Mouse (Mus musculus) MEL (cell line): ENCODE data around the gene Col8a2. TPM values are rescaled to one million over a fixed set of nuclear protein-coding genes. Genes with fewer than 3 reads are reported as not detected.

ENCODE experiments used
- DNase-seq: peaks from one replicate; pipeline ENCODE4 v3.0.0; 2011; ENCODE audit warnings: low read depth, low spot score
- H3K27ac ChIP-seq: 2 replicates; pipeline ENCODE4 v1.5.1; 2012; ENCODE audit warnings: low read depth, mild to moderate bottlenecking, control low read depth, low read length, moderate library complexity; ENCODE audit not compliant: control insufficient read depth
- H3K27me3 ChIP-seq, 2 experiments: fragments of 150-350 bp in 1 of 2; sonication (generic) in 1 of 2; 2 replicates each; pipeline ENCODE4 v1.6.1; 2012; ENCODE audit warnings: low read length in 2 of 2, mild to moderate bottlenecking in 2 of 2, improper control_type of control experiment in 1 of 2, moderate library complexity in 1 of 2; ENCODE audit not compliant: insufficient read depth in 2 of 2, control insufficient read depth in 1 of 2
- H3K36me3 ChIP-seq, 2 experiments: 2 replicates each; pipeline ENCODE4 v1.6.1; 2012 to 2014; ENCODE audit warnings: low read length in 2 of 2, improper control_type of control experiment in 1 of 2, inconsistent platforms in 1 of 2, mild to moderate bottlenecking in 1 of 2; ENCODE audit not compliant: insufficient read depth in 2 of 2, control insufficient read depth in 1 of 2
- H3K4me1 ChIP-seq, 2 experiments: fragments of 150-350 bp in 1 of 2; sonication (generic) in 1 of 2; 2 replicates each; pipeline ENCODE4 v1.6.1; 2012; ENCODE audit warnings: low read length in 2 of 2, improper control_type of control experiment in 1 of 2, mild to moderate bottlenecking in 1 of 2; ENCODE audit not compliant: insufficient read depth in 2 of 2, control insufficient read depth in 1 of 2
- H3K4me3 ChIP-seq, 2 experiments: fragments of 150-350 bp in 1 of 2; sonication (generic) in 1 of 2; 2 replicates each; pipeline ENCODE4 v1.5.1; 2012; ENCODE audit warnings: low read depth in 2 of 2, low read length in 2 of 2, mild to moderate bottlenecking in 2 of 2, moderate library complexity in 2 of 2, control low read depth in 1 of 2, improper control_type of control experiment in 1 of 2; ENCODE audit not compliant: control insufficient read depth in 1 of 2, insufficient read depth in 1 of 2
- H3K79me2 ChIP-seq: 2 replicates; pipeline ENCODE4 v1.6.1; 2012; ENCODE audit warnings: mild to moderate bottlenecking, low read length, moderate library complexity; ENCODE audit not compliant: control insufficient read depth, poor library complexity, insufficient read depth
- H3K9ac ChIP-seq: 2 replicates; pipeline ENCODE4 v1.6.1; 2012; ENCODE audit warnings: low read depth, mild to moderate bottlenecking, control low read depth, low read length, moderate library complexity; ENCODE audit not compliant: control insufficient read depth, poor library complexity, severe bottlenecking
- H3K9me3 ChIP-seq: fragments of 150-350 bp; sonication (generic); replicated peaks from 2 replicates; pipeline ENCODE4 v1.6.1; 2012; ENCODE audit warnings: mild to moderate bottlenecking, low read length, improper control_type of control experiment, moderate library complexity; ENCODE audit not compliant: insufficient read depth
- BHLHE40 ChIP-seq: IDR thresholded peaks from 2 replicates; pipeline ENCODE4 v1.6.1; 2012; ENCODE audit warnings: low read depth, mild to moderate bottlenecking, inconsistent platforms, low read length, improper control_type of control experiment, borderline replicate concordance
- CHD1 ChIP-seq: IDR thresholded peaks from 2 replicates; pipeline ENCODE4 v1.6.1; 2012; ENCODE audit warnings: low read depth, mild to moderate bottlenecking, inconsistent platforms, low read length, improper control_type of control experiment
- CHD2 ChIP-seq: IDR thresholded peaks from 2 replicates; pipeline ENCODE4 v1.6.1; 2011; ENCODE audit warnings: low read length, improper control_type of control experiment
- CTCF ChIP-seq, 3 experiments: IDR thresholded peaks in 2 of 3; conservative IDR thresholded peaks in 1 of 3; 2 replicates each; pipeline ENCODE4 v1.5.1; 2011 to 2012; ENCODE audit warnings: low read length in 3 of 3, low read depth in 2 of 3, mild to moderate bottlenecking in 2 of 3, improper control_type of control experiment in 1 of 3, inconsistent platforms in 1 of 3, mixed read lengths in 1 of 3, moderate library complexity in 1 of 3; ENCODE audit not compliant: control insufficient read depth in 1 of 3, insufficient read depth in 1 of 3, poor library complexity in 1 of 3, severe bottlenecking in 1 of 3
- ELF1 ChIP-seq: IDR thresholded peaks from 2 replicates; pipeline ENCODE4 v1.6.1; 2014; ENCODE audit warnings: low read depth, mild to moderate bottlenecking, inconsistent platforms, low read length, improper control_type of control experiment, moderate library complexity
- EP300 ChIP-seq, 2 experiments: IDR thresholded peaks; 2 replicates each; pipeline ENCODE4 v1.6.1; 2011; ENCODE audit warnings: improper control_type of control experiment in 2 of 2, low read length in 2 of 2, low read depth in 1 of 2, mild to moderate bottlenecking in 1 of 2
- ETS1 ChIP-seq: IDR thresholded peaks from 2 replicates; pipeline ENCODE4 v1.6.1; 2012; ENCODE audit warnings: low read depth, mild to moderate bottlenecking, inconsistent platforms, low read length, improper control_type of control experiment, moderate library complexity
- HCFC1 ChIP-seq: IDR thresholded peaks from 2 replicates; pipeline ENCODE4 v1.6.1; 2012; ENCODE audit warnings: low read depth, mild to moderate bottlenecking, inconsistent platforms, low read length, improper control_type of control experiment, moderate library complexity
- JUND ChIP-seq: IDR thresholded peaks from 2 replicates; pipeline ENCODE4 v1.6.1; 2011; ENCODE audit warnings: low read depth, mild to moderate bottlenecking, improper control_type of control experiment, low read length
- KAT2A ChIP-seq: conservative IDR thresholded peaks from 2 replicates; pipeline ENCODE4 v1.6.1; 2012; ENCODE audit warnings: low read depth, low read length, improper control_type of control experiment, inconsistent platforms
- MAFK ChIP-seq: IDR thresholded peaks from 2 replicates; pipeline ENCODE4 v1.6.1; 2011; ENCODE audit warnings: low read depth, mild to moderate bottlenecking, low read length, improper control_type of control experiment, borderline replicate concordance
- MAX ChIP-seq: IDR thresholded peaks from 2 replicates; pipeline ENCODE4 v1.6.1; 2011; ENCODE audit warnings: low read length, improper control_type of control experiment
- MEF2A ChIP-seq: IDR thresholded peaks from 2 replicates; pipeline ENCODE4 v1.6.1; 2014; ENCODE audit warnings: low read depth, mild to moderate bottlenecking, inconsistent platforms, low read length, improper control_type of control experiment; ENCODE audit not compliant: poor library complexity, insufficient replicate concordance, severe bottlenecking; ENCODE audit errors: extremely low read depth
- MXI1 ChIP-seq: IDR thresholded peaks from 2 replicates; pipeline ENCODE4 v1.6.1; 2011; ENCODE audit warnings: mild to moderate bottlenecking, low read depth, low read length, improper control_type of control experiment
- MYC ChIP-seq: IDR thresholded peaks from 2 replicates; pipeline ENCODE4 v1.6.1; 2011; ENCODE audit warnings: low read depth, mild to moderate bottlenecking, low read length, improper control_type of control experiment, moderate library complexity
- NELFE ChIP-seq: IDR thresholded peaks from 2 replicates; pipeline ENCODE4 v1.6.1; 2011; ENCODE audit warnings: low read depth, low read length, improper control_type of control experiment
- NRF1 ChIP-seq: IDR thresholded peaks from 2 replicates; pipeline ENCODE4 v1.6.1; 2014; ENCODE audit warnings: low read depth, mild to moderate bottlenecking, inconsistent platforms, low read length, improper control_type of control experiment, moderate library complexity; ENCODE audit not compliant: poor library complexity, insufficient read depth, severe bottlenecking
- POLR2AphosphoS2 ChIP-seq: IDR thresholded peaks from 2 replicates; pipeline ENCODE4 v1.6.1; 2011; ENCODE audit warnings: low read length, improper control_type of control experiment
- POLR2AphosphoS5 ChIP-seq: IDR thresholded peaks from 2 replicates; pipeline ENCODE4 v1.6.1; 2012; ENCODE audit warnings: low read depth, borderline replicate concordance, mild to moderate bottlenecking, inconsistent platforms, low read length, moderate library complexity, mixed read lengths
- RCOR1 ChIP-seq: IDR thresholded peaks from 2 replicates; pipeline ENCODE4 v1.6.1; 2012; ENCODE audit warnings: low read depth, mild to moderate bottlenecking, inconsistent platforms, low read length, improper control_type of control experiment
- SIN3A ChIP-seq: IDR thresholded peaks from 2 replicates; pipeline ENCODE4 v1.6.1; 2012; ENCODE audit warnings: low read length, improper control_type of control experiment, inconsistent platforms
- SMC3 ChIP-seq: IDR thresholded peaks from 2 replicates; pipeline ENCODE4 v1.6.1; 2011; ENCODE audit warnings: low read depth, low read length, improper control_type of control experiment
- TBP ChIP-seq: IDR thresholded peaks from 2 replicates; pipeline ENCODE4 v1.8.0; 2011; ENCODE audit warnings: low read depth, low read length, improper control_type of control experiment
- TCF12 ChIP-seq: IDR thresholded peaks from 2 replicates; pipeline ENCODE4 v1.6.1; 2014; ENCODE audit warnings: low read depth, mild to moderate bottlenecking, inconsistent platforms, low read length, improper control_type of control experiment, moderate library complexity
- USF1 ChIP-seq: IDR thresholded peaks from 2 replicates; pipeline ENCODE4 v1.6.1; 2014; ENCODE audit warnings: low read depth, mild to moderate bottlenecking, inconsistent platforms, low read length, improper control_type of control experiment, moderate library complexity
- ZC3H11A ChIP-seq: IDR thresholded peaks from 2 replicates; pipeline ENCODE4 v1.6.1; 2012; ENCODE audit warnings: low read depth, mild to moderate bottlenecking, inconsistent platforms, low read length, improper control_type of control experiment
- ZMIZ1 ChIP-seq: IDR thresholded peaks from 2 replicates; pipeline ENCODE4 v1.6.1; 2012; ENCODE audit warnings: low read depth, mild to moderate bottlenecking, inconsistent platforms, low read length, improper control_type of control experiment, moderate library complexity
- ZNF384 ChIP-seq: IDR thresholded peaks from 2 replicates; pipeline ENCODE4 v1.6.1; 2012; ENCODE audit warnings: low read depth, mild to moderate bottlenecking, inconsistent platforms, low read length, improper control_type of control experiment
- polyA plus RNA-seq, 2 experiments: library from polyadenylated mRNA; stranded (reverse) in 1 of 2; unstranded in 1 of 2; fragments of >175 nt in 1 of 2; fragments of >200 nt in 1 of 2; gene quantifications; 2 replicates each; pipeline versions ENCODE4 v1.2.1 to v1.2.4; 2012; ENCODE audit warnings: low replicate concordance in 2 of 2, low read depth in 1 of 2; ENCODE audit not compliant: insufficient read length in 2 of 2, insufficient read depth in 1 of 2, missing spikeins in 1 of 2
- total RNA-seq: library from RNA; depleted of rRNA; stranded (reverse); fragments of 300-350 nt; gene quantifications from 2 replicates; pipeline ENCODE4 v1.2.3, GENCODE M21; 2012

Gene Col8a2
- total and polyA plus RNA-seq, 3 experiments = not detected

DNA sequence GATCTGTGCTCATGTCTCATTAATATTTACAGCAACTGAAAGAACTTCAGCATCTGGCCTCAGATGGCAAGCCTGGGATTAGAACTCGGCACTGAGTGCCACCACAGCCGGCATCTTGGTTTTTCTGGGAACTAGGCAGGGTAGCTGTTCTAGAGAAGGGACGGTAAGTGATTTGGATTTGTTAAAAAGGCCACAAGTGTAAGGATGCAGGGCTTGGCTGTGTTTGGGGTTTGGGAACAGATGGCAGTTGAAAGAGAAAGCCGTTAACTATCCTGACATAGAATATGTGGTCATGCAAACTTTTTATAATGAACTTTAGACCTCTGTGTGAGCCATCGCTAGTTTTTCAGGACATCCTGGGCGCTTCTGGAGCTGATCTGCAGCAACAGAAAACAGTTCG is 24.9 kb upstream of the Col8a2 start:
- Histone ChIP-seq H3K79me2 (peaks cover 7% of the 10 kb centered on the region), H3K4me1 (peaks cover 2 to 21% of the 10 kb centered on the region in 2 experiments; a peak in 3 of 4 replicates), H3K27me3 (no peaks in the 10 kb centered on the region), H3K27ac (peak overlapping the region; percentile 2), H3K36me3 (peaks cover 0 to 11% of the 10 kb centered on the region in 2 experiments; a peak in 2 of 4 replicates), H3K9me3 (no peaks in the 10 kb centered on the region), H3K4me3 (peak overlapping the region; percentile 59 to 64), H3K9ac (peak overlapping the region; percentile 63)
- no peak for TF ChIP-seq NRF1
- TF ChIP-seq MYC = no peak
- TF ChIP-seq ELF1 = no peak
- TF ChIP-seq KAT2A = no peak
- TF ChIP-seq CHD2 = no peak
- no peak for TF ChIP-seq TCF12
- TF ChIP-seq MXI1 = no peak
- no peak for TF ChIP-seq CHD1
- DNase-seq = no peak

DNA sequence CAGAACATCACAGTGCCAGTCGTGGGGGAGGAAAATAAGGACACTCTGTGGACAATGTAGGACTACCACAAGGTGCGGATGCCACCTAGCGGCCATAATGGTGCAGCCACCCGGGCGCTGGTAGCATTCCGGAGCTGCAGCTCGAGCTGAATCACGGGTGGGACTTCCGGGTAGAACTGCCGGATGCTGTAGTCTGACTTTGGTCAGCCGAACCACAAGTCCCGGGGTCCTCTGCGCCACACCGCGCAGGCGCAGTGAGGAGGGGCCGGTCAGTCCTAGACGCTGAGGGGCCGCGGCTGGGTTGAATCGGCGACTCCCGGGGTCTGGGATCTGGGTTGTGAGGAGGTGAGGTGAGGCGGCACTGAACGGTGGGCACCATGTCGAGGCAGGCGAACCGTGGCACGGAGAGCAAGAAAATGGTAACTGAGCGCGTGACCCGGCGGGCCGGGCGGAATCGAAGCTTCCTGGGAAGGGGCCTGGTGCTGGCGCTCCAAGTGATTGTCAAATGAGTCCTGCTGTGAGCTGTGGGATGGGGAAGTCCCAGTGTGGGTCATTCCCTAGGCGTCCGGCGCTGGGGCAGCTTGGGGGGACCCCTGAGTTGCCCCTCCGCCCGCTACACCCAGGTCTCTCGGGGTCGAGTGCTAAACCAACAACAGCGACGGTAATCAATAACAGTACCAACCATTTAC is 24.3 kb upstream of the Col8a2 start, which contains the start of gene Trappc3:
Gene Trappc3 (plus strand): TSS at position 207 of the 689 bp plus-strand sequence.
- Histone ChIP-seq H3K27me3 (no peaks in the 10 kb centered on the region), H3K4me1 (peaks cover 2 to 18% of the 10 kb centered on the region in 2 experiments; a peak in 3 of 4 replicates), H3K9ac (peak within 1 kb of the TSS; percentile 97), H3K4me3 (peak within 1 kb of the TSS; percentile 90 to 99), H3K36me3 (peaks cover 0 to 11% of the 10 kb centered on the region in 2 experiments; a peak in 2 of 4 replicates), H3K9me3 (no peaks in the 10 kb centered on the region), H3K27ac (peak within 1 kb of the TSS; percentile 38), H3K79me2 (peaks cover 7% of the 10 kb centered on the region)
- peak; percentile 98 for DNase-seq
- peak; percentile 99 for TF ChIP-seq HCFC1
- TF ChIP-seq ZC3H11A = peak; percentile 92
- TF ChIP-seq MXI1 = peak; percentile 87
- TF ChIP-seq CTCF (IDR thresholded peaks at IDR 0.05 in 2 of 3, conservative IDR thresholded peaks at IDR 0.05 in 1 of 3; ENCODE audit: control insufficient read depth in 1 of 3, insufficient read depth in 1 of 3, low read depth in 2 of 3, low read length in 3 of 3, poor library complexity in 1 of 3, severe bottlenecking in 1 of 3) = peak; percentile 92 to 100 (median 97)
- TF ChIP-seq SIN3A = peak; percentile 98
- TF ChIP-seq KAT2A = peak; percentile 87
- TF ChIP-seq NRF1 = peak; percentile 99
- TF ChIP-seq CHD1 = no peak
- TF ChIP-seq ZNF384 = peak; percentile 40
- no peak for TF ChIP-seq MEF2A
- TF ChIP-seq USF1 = peak; percentile 50
- TF ChIP-seq EP300 (IDR thresholded peaks at IDR 0.05; ENCODE audit: low read depth in 1 of 2, low read length in 2 of 2) = no peak; a peak in 1 of 4 replicates
- peak; percentile 99 for TF ChIP-seq ELF1
- TF ChIP-seq POLR2AphosphoS5 = no peak
- peak; percentile 65; the same call in 1 of the 2 replicates for TF ChIP-seq ZMIZ1
- TF ChIP-seq SMC3 = peak; percentile 97
- TF ChIP-seq NELFE = peak; percentile 72
- TF ChIP-seq MYC = peak; percentile 59; the same call in 1 of the 2 replicates
- TF ChIP-seq MAX = peak; percentile 55
- peak; percentile 42; the same call in 1 of the 2 replicates for TF ChIP-seq ETS1
- TF ChIP-seq POLR2AphosphoS2 = peak; percentile 78; the same call in 1 of the 2 replicates
- peak; percentile 68; the same call in 1 of the 2 replicates for TF ChIP-seq TBP
- TF ChIP-seq TCF12 = peak; percentile 72
- TF ChIP-seq MAFK = no peak
- TF ChIP-seq RCOR1 = 0 out of 2 replicates have a peak, but pooled peaks have one; percentile 8
- TF ChIP-seq BHLHE40 = peak; percentile 55
- TF ChIP-seq JUND = no peak
